Mouse (Mus musculus) cerebellum, adult 8-10 months (tissue): Measurements from ENCODE around the gene Gm20388.
"Not testable (repeated sequence)": the region's sequence is repeated elsewhere in the genome, so short reads cannot be mapped to it uniquely, and the experiment has no call there.

Source experiments
- DNase-seq: peaks from one replicate; pipeline ENCODE4 v3.0.0; 2022

Gene Gm20388

GRCm38 (mm10) chr8:123978926-123979325 lies 4068.3 kb downstream of the Gm20388 start:
- DNase-seq = no peak

- no peak for DNase-seq
These were observed 4069.6 kb downstream of the Gm20388 start for GRCm38 (mm10) chr8:123980239-123980638.

- DNase-seq = peak; percentile 19
These were observed 4071.0 kb downstream of the Gm20388 start for GRCm38 (mm10) chr8:123981674-123982073.

- peak; percentile 47 for DNase-seq
These were observed 4071.7 kb downstream of the Gm20388 start for GRCm38 (mm10) chr8:123982291-123982793.

- peak; percentile 89 for DNase-seq
These were observed 4072.3 kb downstream of the Gm20388 start, which contains the start of gene Abcb10 for GRCm38 (mm10) chr8:123982826-123983400. Abcb10 (minus strand) TSS chr8:123983122.

GRCm38 (mm10) chr8:123988605-123989038 lies 4078.0 kb downstream of the Gm20388 start:
- no peak for DNase-seq

- DNase-seq = no peak
These were observed 4078.5 kb downstream of the Gm20388 start for GRCm38 (mm10) chr8:123989128-123989527.

GRCm38 (mm10) chr8:123990277-123991049 lies 4079.8 kb downstream of the Gm20388 start:
- no peak for DNase-seq

- DNase-seq = no peak
These were observed 4081.9 kb downstream of the Gm20388 start for GRCm38 (mm10) chr8:123992587-123992986.

- DNase-seq = no peak
These were observed 4083.0 kb downstream of the Gm20388 start for GRCm38 (mm10) chr8:123993597-123993996.

GRCm38 (mm10) chr8:123993997-123994396 lies 4083.4 kb downstream of the Gm20388 start:
- no peak for DNase-seq

GRCm38 (mm10) chr8:123999568-123999967 lies 4088.9 kb downstream of the Gm20388 start:
- DNase-seq = no peak

GRCm38 (mm10) chr8:124002546-124003108 lies 4092.0 kb downstream of the Gm20388 start:
- DNase-seq = no peak

- DNase-seq = no peak
These were observed 4097.2 kb downstream of the Gm20388 start for GRCm38 (mm10) chr8:124007829-124008228.

- DNase-seq = no peak
These were observed 4100.9 kb downstream of the Gm20388 start for GRCm38 (mm10) chr8:124011580-124011979.

GRCm38 (mm10) chr8:124011989-124012586 lies 4101.4 kb downstream of the Gm20388 start:
- no peak for DNase-seq

- DNase-seq = not testable (repeated sequence)
These were observed 4103.7 kb downstream of the Gm20388 start for GRCm38 (mm10) chr8:124014299-124014698.

- DNase-seq = no peak
These were observed 4104.1 kb downstream of the Gm20388 start for GRCm38 (mm10) chr8:124014751-124015150.

GRCm38 (mm10) chr8:124019782-124020181 lies 4109.1 kb downstream of the Gm20388 start:
- peak; percentile 20 for DNase-seq

GRCm38 (mm10) chr8:124020439-124021236 lies 4110.0 kb downstream of the Gm20388 start:
- peak; percentile 57 for DNase-seq

- peak; percentile 93 for DNase-seq
These were observed 4110.9 kb downstream of the Gm20388 start, which contains the start of the genes Taf5l and Urb2 for GRCm38 (mm10) chr8:124021237-124022227. Taf5l (minus strand) TSS chr8:124021397. Urb2 (plus strand) TSS chr8:124021508.
